Mouse (Mus musculus): ENCODE results near the gene Sec1. TPM values are rescaled to one million over a fixed set of nuclear protein-coding genes. Genes with fewer than 3 reads are reported as not detected.
A peak's percentile ranks its signal among the peaks of the same experiment; 100 is the strongest.

Sec1 gene
- polyA plus RNA-seq, 1 experiment from 2014 or later: 0.13 TPM

GRCm38 (mm10) chr7:45685811-45686210 is 8.4 kb downstream of the Sec1 start:
- no peak overlapping the region for H3K4me2 ChIP-seq (ENCODE audit: low read length)
- H3K27me3 ChIP-seq (ENCODE audit: insufficient read depth, low read length): no peaks in the 10 kb centered on the region
- 50% methylated on average over 10 of the region's 10 CpGs for WGBS
- H3K36me3 ChIP-seq (ENCODE audit: insufficient read depth, low read length): no peaks in the 10 kb centered on the region
- H3K4me1 ChIP-seq (replicated peaks; ENCODE audit: insufficient read depth, low read length): peaks cover 16% of the 10 kb centered on the region
- no peak for TF ChIP-seq CTCF (IDR thresholded peaks at IDR 0.05; ENCODE audit: low read depth)
- no peak overlapping the region for H3K9ac ChIP-seq (ENCODE audit: low read depth, low read length)
- no peaks in the 10 kb centered on the region for H3K9me3 ChIP-seq (replicated peaks; ENCODE audit: low read length)
- ATAC-seq (replicated peaks; ENCODE audit: low FRiP score, low read depth) (no peak), DNase-seq (ENCODE audit: low spot score) (no peak)
- H3K4me3 ChIP-seq (replicated peaks; ENCODE audit: low read depth, low read length): no peak overlapping the region
- no peak overlapping the region for H3K27ac ChIP-seq

GRCm38 (mm10) chr7:45683396-45684050 is 10.7 kb downstream of the Sec1 start, which contains the start of gene Ntn5:
Ntn5 (plus strand) TSS chr7:45684022.
- ATAC-seq (replicated peaks; ENCODE audit: low FRiP score, low read depth) (no peak), DNase-seq (ENCODE audit: low spot score) (no peak)
- Histone ChIP-seq H3K9ac (ENCODE audit: low read depth, low read length) (no peak within 1 kb of the TSS), H3K27ac (no peak within 1 kb of the TSS), H3K4me3 (replicated peaks; ENCODE audit: low read depth, low read length) (no peak within 1 kb of the TSS), H3K27me3 (ENCODE audit: insufficient read depth, low read length) (no peaks in the 10 kb centered on the region), H3K36me3 (ENCODE audit: insufficient read depth, low read length) (no peaks in the 10 kb centered on the region), H3K9me3 (replicated peaks; ENCODE audit: low read length) (no peaks in the 10 kb centered on the region), H3K4me1 (replicated peaks; ENCODE audit: insufficient read depth, low read length) (peaks cover 18% of the 10 kb centered on the region), H3K4me2 (ENCODE audit: low read length) (no peak within 1 kb of the TSS)
- no peak for TF ChIP-seq CTCF (IDR thresholded peaks at IDR 0.05; ENCODE audit: low read depth)
- 65% methylated on average over 7 of the region's 7 CpGs for WGBS

- Histone ChIP-seq H3K9me3 (replicated peaks; ENCODE audit: low read length) (no peaks in the 10 kb centered on the region), H3K4me2 (ENCODE audit: low read length) (peak overlapping the region; percentile 38; the same call in 1 of the 2 replicates), H3K27me3 (ENCODE audit: insufficient read depth, low read length) (no peaks in the 10 kb centered on the region), H3K9ac (ENCODE audit: low read depth, low read length) (peak overlapping the region; percentile 42; the same call in 1 of the 2 replicates), H3K27ac (peak overlapping the region; percentile 77), H3K4me1 (replicated peaks; ENCODE audit: insufficient read depth, low read length) (peaks cover 18% of the 10 kb centered on the region), H3K4me3 (replicated peaks; ENCODE audit: low read depth, low read length) (no peak overlapping the region), H3K36me3 (ENCODE audit: insufficient read depth, low read length) (no peaks in the 10 kb centered on the region)
- WGBS: 24% methylated on average over 14 of the region's 14 CpGs
- peak; percentile 100 for TF ChIP-seq CTCF (IDR thresholded peaks at IDR 0.05; ENCODE audit: low read depth)
- DNase-seq (ENCODE audit: low spot score): peak; percentile 97
- peak; percentile 53 for ATAC-seq (replicated peaks; ENCODE audit: low FRiP score, low read depth)
Observed at GRCm38 (mm10) chr7:45682144-45683126, 11.8 kb downstream of the Sec1 start.

GRCm38 (mm10) chr7:45681046-45681736 is 13.0 kb downstream of the Sec1 start:
- Histone ChIP-seq H3K9me3 (replicated peaks; ENCODE audit: low read length) (no peaks in the 10 kb centered on the region), H3K36me3 (ENCODE audit: insufficient read depth, low read length) (no peaks in the 10 kb centered on the region), H3K27ac (no peak overlapping the region), H3K4me2 (ENCODE audit: low read length) (no peak overlapping the region), H3K27me3 (ENCODE audit: insufficient read depth, low read length) (no peaks in the 10 kb centered on the region), H3K9ac (ENCODE audit: low read depth, low read length) (no peak overlapping the region), H3K4me1 (replicated peaks; ENCODE audit: insufficient read depth, low read length) (peaks cover 13% of the 10 kb centered on the region), H3K4me3 (replicated peaks; ENCODE audit: low read depth, low read length) (no peak overlapping the region)
- DNase-seq (ENCODE audit: low spot score) (no peak), ATAC-seq (replicated peaks; ENCODE audit: low FRiP score, low read depth) (no peak)
- TF ChIP-seq CTCF (IDR thresholded peaks at IDR 0.05; ENCODE audit: low read depth): no peak
- WGBS: 82% methylated on average over 8 of the region's 8 CpGs

GRCm38 (mm10) chr7:45679966-45680621 is 14.1 kb downstream of the Sec1 start:
- peak; percentile 68 for ATAC-seq (replicated peaks; ENCODE audit: low FRiP score, low read depth)
- Histone ChIP-seq H3K9me3 (replicated peaks; ENCODE audit: low read length) (no peaks in the 10 kb centered on the region), H3K4me3 (replicated peaks; ENCODE audit: low read depth, low read length) (no peak overlapping the region), H3K9ac (ENCODE audit: low read depth, low read length) (no peak overlapping the region; the same call in 1 of the 2 replicates), H3K36me3 (ENCODE audit: insufficient read depth, low read length) (no peaks in the 10 kb centered on the region), H3K27me3 (ENCODE audit: insufficient read depth, low read length) (no peaks in the 10 kb centered on the region), H3K27ac (peak overlapping the region; percentile 68), H3K4me2 (ENCODE audit: low read length) (no peak overlapping the region), H3K4me1 (replicated peaks; ENCODE audit: insufficient read depth, low read length) (peaks cover 13% of the 10 kb centered on the region)
- no peak for TF ChIP-seq CTCF (IDR thresholded peaks at IDR 0.05; ENCODE audit: low read depth)
- 58% methylated on average over 14 of the region's 14 CpGs for WGBS
- peak; percentile 61 for DNase-seq (ENCODE audit: low spot score)
